Mouse (Mus musculus): ENCODE data around the gene Nfib. TPM values are rescaled to one million over a fixed set of nuclear protein-coding genes. Genes with fewer than 3 reads are reported as not detected.

Nfib gene
- polyA plus RNA-seq, 2 experiments = 57.3 to 126 TPM

DNA sequence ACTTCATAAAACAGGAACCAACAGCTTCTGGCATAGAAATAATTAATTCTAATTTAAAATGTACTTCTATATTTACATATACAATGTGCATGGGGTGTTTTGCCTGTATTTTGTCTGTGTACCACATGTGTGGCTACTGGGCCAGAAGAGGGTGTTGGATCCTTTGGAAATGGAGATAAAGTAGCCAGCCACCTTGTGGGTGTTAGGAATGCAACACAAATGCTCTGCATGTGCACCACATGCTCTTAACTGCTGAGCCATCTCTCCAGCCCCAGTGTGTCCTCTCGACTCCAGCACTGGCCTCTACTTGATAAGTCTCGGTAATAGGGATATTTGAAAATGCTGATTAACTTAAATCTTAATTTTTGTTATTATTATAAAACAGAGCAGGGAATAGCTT is 418.6 kb downstream of the Nfib start:
- Histone ChIP-seq H3K4me3 (replicated peaks; ENCODE audit: low read length) (no peak overlapping the region), H3K9ac (ENCODE audit: low read depth, low read length, severe bottlenecking) (no peak overlapping the region), H3K4me2 (replicated peaks; ENCODE audit: low read depth, low read length, severe bottlenecking) (no peak overlapping the region), H3K36me3 (ENCODE audit: control insufficient read depth, insufficient read depth, low read length) (peaks cover 9% of the 10 kb centered on the region; the same call in 1 of the 2 replicates), H3K27me3 (ENCODE audit: control insufficient read depth, insufficient read depth, low read length) (no peaks in the 10 kb centered on the region), H3K27ac (replicated peaks; ENCODE audit: low read depth, low read length) (no peak overlapping the region), H3K9me3 (ENCODE audit: control insufficient read depth, low read length) (no peaks in the 10 kb centered on the region), H3K4me1 (ENCODE audit: control insufficient read depth, insufficient read depth, low read length) (peaks cover 22% of the 10 kb centered on the region)
- TF ChIP-seq POLR2A (IDR thresholded peaks at IDR 0.05; ENCODE audit: borderline replicate concordance, extremely low read depth, insufficient read depth, insufficient read length) = no peak
- no peak for DNase-seq (ENCODE audit: low spot score)
- 85% methylated on average over 2 of the region's 2 CpGs for WGBS
- no peak for ATAC-seq (ENCODE audit: low FRiP score, low read depth)

- ATAC-seq (ENCODE audit: low FRiP score, low read depth) (no peak), DNase-seq (ENCODE audit: low spot score) (no peak)
- TF ChIP-seq POLR2A (IDR thresholded peaks at IDR 0.05; ENCODE audit: borderline replicate concordance, extremely low read depth, insufficient read depth, insufficient read length) = no peak
- no peaks in the 10 kb centered on the region for H3K9me3 ChIP-seq (ENCODE audit: control insufficient read depth, low read length)
- no peaks in the 10 kb centered on the region for H3K27me3 ChIP-seq (ENCODE audit: control insufficient read depth, insufficient read depth, low read length)
- no peaks in the 10 kb centered on the region for H3K36me3 ChIP-seq (ENCODE audit: control insufficient read depth, insufficient read depth, low read length)
- H3K4me2 ChIP-seq (replicated peaks; ENCODE audit: low read depth, low read length, severe bottlenecking) = no peak overlapping the region
- 0 out of 2 replicates have a peak overlapping the region, but pooled peaks have one; percentile 26 for H3K27ac ChIP-seq (replicated peaks; ENCODE audit: low read depth, low read length)
- H3K4me3 ChIP-seq (replicated peaks; ENCODE audit: low read length) = no peak overlapping the region
- no peak overlapping the region for H3K9ac ChIP-seq (ENCODE audit: low read depth, low read length, severe bottlenecking)
- 70% methylated on average over 6 of the region's 6 CpGs for WGBS
- no peaks in the 10 kb centered on the region for H3K4me1 ChIP-seq (ENCODE audit: control insufficient read depth, insufficient read depth, low read length)
Observed at GRCm38 (mm10) chr4:82283536-82283935, 422.0 kb downstream of the Nfib start.

DNA sequence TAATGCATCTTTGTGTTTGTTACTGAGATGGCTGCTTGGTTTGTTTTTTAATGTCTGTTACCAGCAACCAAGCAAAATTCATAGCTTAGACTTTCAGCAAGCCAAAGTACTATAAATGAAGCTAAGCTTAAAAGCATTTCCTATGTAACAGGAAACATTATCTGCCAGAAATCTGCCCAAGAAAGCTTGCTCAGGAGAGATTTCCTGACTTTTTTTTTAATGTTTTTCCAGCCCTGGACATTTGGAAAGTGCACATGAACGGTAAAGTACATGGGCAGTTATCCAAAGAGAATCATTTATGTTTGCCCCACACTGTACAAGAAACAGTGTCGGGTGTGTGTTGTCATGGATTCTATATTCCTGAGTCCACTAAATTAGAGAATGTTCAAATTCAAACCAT is 429.6 kb downstream of the Nfib start:
- Histone ChIP-seq H3K4me2 (replicated peaks; ENCODE audit: low read depth, low read length, severe bottlenecking) (no peak overlapping the region), H3K4me1 (ENCODE audit: control insufficient read depth, insufficient read depth, low read length) (peaks cover 24% of the 10 kb centered on the region), H3K36me3 (ENCODE audit: control insufficient read depth, insufficient read depth, low read length) (no peaks in the 10 kb centered on the region), H3K27ac (replicated peaks; ENCODE audit: low read depth, low read length) (0 out of 2 replicates have a peak overlapping the region, but pooled peaks have one; percentile 22), H3K27me3 (ENCODE audit: control insufficient read depth, insufficient read depth, low read length) (no peaks in the 10 kb centered on the region), H3K9me3 (ENCODE audit: control insufficient read depth, low read length) (no peaks in the 10 kb centered on the region), H3K4me3 (replicated peaks; ENCODE audit: low read length) (no peak overlapping the region), H3K9ac (ENCODE audit: low read depth, low read length, severe bottlenecking) (no peak overlapping the region)
- ATAC-seq (ENCODE audit: low FRiP score, low read depth) = no peak
- WGBS = 41% methylated on average over 2 of the region's 2 CpGs
- no peak for TF ChIP-seq POLR2A (IDR thresholded peaks at IDR 0.05; ENCODE audit: borderline replicate concordance, extremely low read depth, insufficient read depth, insufficient read length)
- DNase-seq (ENCODE audit: low spot score) = peak; percentile 35

- 62% methylated on average over 4 of the region's 4 CpGs for WGBS
- TF ChIP-seq POLR2A (IDR thresholded peaks at IDR 0.05; ENCODE audit: borderline replicate concordance, extremely low read depth, insufficient read depth, insufficient read length) = no peak
- Histone ChIP-seq H3K9ac (ENCODE audit: low read depth, low read length, severe bottlenecking) (no peak overlapping the region), H3K27ac (replicated peaks; ENCODE audit: low read depth, low read length) (peak overlapping the region; percentile 21), H3K36me3 (ENCODE audit: control insufficient read depth, insufficient read depth, low read length) (no peaks in the 10 kb centered on the region), H3K9me3 (ENCODE audit: control insufficient read depth, low read length) (no peaks in the 10 kb centered on the region), H3K4me1 (ENCODE audit: control insufficient read depth, insufficient read depth, low read length) (peaks cover 36% of the 10 kb centered on the region), H3K4me3 (replicated peaks; ENCODE audit: low read length) (no peak overlapping the region), H3K27me3 (ENCODE audit: control insufficient read depth, insufficient read depth, low read length) (no peaks in the 10 kb centered on the region), H3K4me2 (replicated peaks; ENCODE audit: low read depth, low read length, severe bottlenecking) (no peak overlapping the region)
- no peak for DNase-seq (ENCODE audit: low spot score)
- ATAC-seq (ENCODE audit: low FRiP score, low read depth) = no peak
Observed at GRCm38 (mm10) chr4:82273049-82273754, 432.3 kb downstream of the Nfib start.

- DNase-seq (ENCODE audit: low spot score) (peak; percentile 61), ATAC-seq (ENCODE audit: low FRiP score, low read depth) (no peak)
- no peak for TF ChIP-seq POLR2A (IDR thresholded peaks at IDR 0.05; ENCODE audit: borderline replicate concordance, extremely low read depth, insufficient read depth, insufficient read length)
- Histone ChIP-seq H3K4me3 (replicated peaks; ENCODE audit: low read length) (no peak overlapping the region), H3K27me3 (ENCODE audit: control insufficient read depth, insufficient read depth, low read length) (no peaks in the 10 kb centered on the region), H3K36me3 (ENCODE audit: control insufficient read depth, insufficient read depth, low read length) (no peaks in the 10 kb centered on the region), H3K9ac (ENCODE audit: low read depth, low read length, severe bottlenecking) (no peak overlapping the region), H3K27ac (replicated peaks; ENCODE audit: low read depth, low read length) (peak overlapping the region; percentile 27; the same call in 1 of the 2 replicates), H3K9me3 (ENCODE audit: control insufficient read depth, low read length) (no peaks in the 10 kb centered on the region), H3K4me2 (replicated peaks; ENCODE audit: low read depth, low read length, severe bottlenecking) (no peak overlapping the region), H3K4me1 (ENCODE audit: control insufficient read depth, insufficient read depth, low read length) (peaks cover 39% of the 10 kb centered on the region)
- 62% methylated on average over 4 of the region's 4 CpGs for WGBS
Observed at GRCm38 (mm10) chr4:82272099-82272498, 433.5 kb downstream of the Nfib start.

Measured in limb, embryonic 14.5 days (tissue).